Mouse (Mus musculus): ENCODE measurements around the gene Spin2g. TPM values are rescaled to one million over a fixed set of nuclear protein-coding genes. Genes with fewer than 3 reads are reported as not detected.
"Not testable (repeated sequence)": the region's sequence is repeated elsewhere in the genome, so short reads cannot be mapped to it uniquely, and the experiment has no call there.

Gene Spin2g
- not detected in 2 replicates for polyA plus RNA-seq (2012; rRNA removed)

GRCm38 (mm10) chrX:34238633-34239032 lies at the start of gene Spin2g:
Spin2g (minus strand) TSS chrX:34238733.
- not testable (repeated sequence) for DNase-seq (ENCODE audit: low read depth)

Other genes starting within 250 kb of the Spin2g start
- gene Btbd35f9, start 77.2 kb downstream of the Spin2g start, polyA plus RNA-seq (2012; rRNA removed): not detected in 2 replicates
- not detected in 2 replicates for gene Btbd35f8, start 211.8 kb upstream of the Spin2g start, polyA plus RNA-seq (2012; rRNA removed)

All from brain, embryonic 14.5 days (tissue).